Mouse (Mus musculus) liver, embryonic 15.5 days (tissue): ENCODE results near the gene Rnf181. TPM values are rescaled to one million over a fixed set of nuclear protein-coding genes. Genes with fewer than 3 reads are reported as not detected.

ENCODE experiments used
- ATAC-seq: fragments of 200-750 bp; cut with Nextera tagmentation; 2 replicates; pipeline ENCODE4 v1.8.0; 2017; ENCODE audit warnings: moderate number of reproducible peaks, mild to moderate bottlenecking, moderate library complexity; ENCODE audit not compliant: insufficient read depth
- H3K27ac ChIP-seq: fragments of 300-500 bp; sonication (generic); replicated peaks from 2 replicates; pipeline ENCODE4 v1.5.1; 2015; ENCODE audit warnings: mild to moderate bottlenecking, inconsistent platforms
- H3K27me3 ChIP-seq: fragments of 300-500 bp; sonication (generic); 2 replicates; pipeline ENCODE4 v1.6.1; 2015; ENCODE audit warnings: mild to moderate bottlenecking, inconsistent platforms
- H3K36me3 ChIP-seq: fragments of 300-500 bp; sonication (generic); replicated peaks from 2 replicates; pipeline ENCODE4 v1.6.1; 2015; ENCODE audit warnings: moderate library complexity, mild to moderate bottlenecking, inconsistent platforms
- H3K4me1 ChIP-seq: fragments of 300-500 bp; sonication (generic); replicated peaks from 2 replicates; pipeline ENCODE4 v1.6.1; 2015; ENCODE audit warnings: inconsistent platforms
- H3K4me2 ChIP-seq: fragments of 300-500 bp; sonication (generic); 2 replicates; pipeline ENCODE4 v1.6.1; 2015; ENCODE audit warnings: moderate library complexity, mild to moderate bottlenecking, inconsistent platforms
- H3K4me3 ChIP-seq: fragments of 300-500 bp; sonication (generic); replicated peaks from 2 replicates; pipeline ENCODE4 v1.5.1; 2015; ENCODE audit warnings: mild to moderate bottlenecking, inconsistent platforms
- H3K9ac ChIP-seq: fragments of 300-500 bp; sonication (generic); 2 replicates; pipeline ENCODE4 v1.6.1; 2015; ENCODE audit warnings: moderate library complexity, mild to moderate bottlenecking, inconsistent platforms
- H3K9me3 ChIP-seq: fragments of 300-500 bp; sonication (generic); replicated peaks from 2 replicates; pipeline ENCODE4 v1.6.1; 2016; ENCODE audit warnings: inconsistent platforms
- WGBS: fragments of 180-500 bp; shearing (Covaris S2); methylation state at CpG from one replicate; pipeline ENCODE4 v1.1.7; 2015; ENCODE audit warnings: mixed read lengths; ENCODE audit not compliant: insufficient replicate concordance; 5-methylcytosine and 5-hydroxymethylcytosine counted together
- polyA plus RNA-seq: library from polyadenylated mRNA; unstranded; fragments of >200 nt; fragmentation: Nextera tagmentation; extraction: Ambion mirVana; gene quantifications from 2 replicates; pipeline ENCODE4 v1.2.1, GENCODE M21; 2015

Rnf181 gene
- polyA plus RNA-seq, 1 experiment from 2014 or later = 82.5 TPM

DNA sequence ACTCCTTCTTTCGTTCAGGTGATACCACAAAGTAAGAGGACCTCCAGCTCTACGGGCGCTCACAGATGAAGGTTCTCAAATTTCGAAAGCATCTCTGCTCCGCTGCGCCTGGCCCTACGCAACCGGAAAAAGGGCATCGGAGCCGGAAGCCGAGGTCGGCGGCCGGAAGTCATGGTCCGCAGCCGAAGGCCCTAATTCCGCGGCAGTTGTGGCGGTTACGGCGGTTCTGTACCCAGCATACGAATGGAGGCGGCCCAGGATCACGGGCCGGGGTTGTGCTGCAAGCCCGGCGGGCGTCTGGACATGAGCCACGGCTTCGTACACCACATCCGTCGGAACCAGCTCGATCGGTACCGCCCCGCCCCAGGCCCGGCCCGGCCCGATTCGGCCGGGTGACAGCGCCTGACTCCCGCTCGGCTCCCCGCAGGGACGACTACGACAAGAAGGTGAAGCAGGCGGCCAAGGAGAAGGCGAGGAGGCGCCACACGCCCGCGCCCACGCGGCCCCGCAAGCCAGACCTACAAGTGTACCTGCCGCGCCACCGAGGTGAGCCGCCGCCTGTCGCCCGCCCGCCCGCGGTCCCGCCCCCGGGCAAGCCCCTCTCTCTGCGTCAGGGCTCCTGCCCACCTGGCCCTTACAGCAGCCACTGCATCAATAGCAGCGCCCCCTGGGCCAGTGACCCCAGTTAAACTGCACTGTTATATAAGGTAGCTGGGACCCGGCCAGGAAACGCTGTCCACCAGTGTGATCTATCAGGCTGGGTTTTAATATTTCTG lies 19.4 kb downstream of the Rnf181 start, which contains the start of gene 0610030E20Rik:
0610030E20Rik (plus strand) TSS at position 152 of the 776 bp plus-strand sequence.
- Histone ChIP-seq H3K36me3 (peaks cover 37% of the 10 kb centered on the region), H3K4me2 (peak within 1 kb of the TSS; percentile 94), H3K4me3 (peak within 1 kb of the TSS; percentile 93), H3K27ac (peak within 1 kb of the TSS; percentile 93), H3K9ac (peak within 1 kb of the TSS; percentile 99), H3K9me3 (no peaks in the 10 kb centered on the region), H3K27me3 (no peaks in the 10 kb centered on the region), H3K4me1 (peaks cover 83% of the 10 kb centered on the region)
- ATAC-seq = peak; percentile 57
- WGBS = under 1% methylated on average over 68 of the region's 72 CpGs

DNA sequence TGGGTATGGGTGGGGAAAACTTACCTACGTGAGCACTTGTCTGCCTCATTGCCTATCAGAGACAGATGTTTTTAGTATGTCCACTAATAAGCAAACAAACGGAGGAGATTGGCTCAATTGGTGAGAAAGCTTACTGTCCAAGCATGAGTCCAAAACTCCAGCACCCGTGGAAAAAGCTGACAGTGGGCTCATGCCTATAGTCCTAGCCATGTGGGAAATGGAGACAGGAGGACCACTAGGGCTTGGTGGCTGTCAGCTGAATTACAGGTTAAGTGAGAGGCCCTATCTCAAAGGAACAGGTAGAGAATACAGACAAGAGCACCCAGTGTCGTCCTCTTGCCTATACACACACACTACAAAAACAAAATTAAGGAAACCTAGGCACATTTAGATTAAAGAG lies 20.5 kb downstream of the Rnf181 start:
- ATAC-seq = no peak
- Histone ChIP-seq H3K27ac (peak overlapping the region; percentile 93), H3K27me3 (no peaks in the 10 kb centered on the region), H3K9ac (peak overlapping the region; percentile 99; the same call in 1 of the 2 replicates), H3K4me3 (peak overlapping the region; percentile 93; the same call in 1 of the 2 replicates), H3K4me2 (peak overlapping the region; percentile 94), H3K9me3 (no peaks in the 10 kb centered on the region), H3K4me1 (peaks cover 81% of the 10 kb centered on the region), H3K36me3 (peaks cover 46% of the 10 kb centered on the region)
- 59% methylated on average over 4 of the region's 4 CpGs for WGBS

DNA sequence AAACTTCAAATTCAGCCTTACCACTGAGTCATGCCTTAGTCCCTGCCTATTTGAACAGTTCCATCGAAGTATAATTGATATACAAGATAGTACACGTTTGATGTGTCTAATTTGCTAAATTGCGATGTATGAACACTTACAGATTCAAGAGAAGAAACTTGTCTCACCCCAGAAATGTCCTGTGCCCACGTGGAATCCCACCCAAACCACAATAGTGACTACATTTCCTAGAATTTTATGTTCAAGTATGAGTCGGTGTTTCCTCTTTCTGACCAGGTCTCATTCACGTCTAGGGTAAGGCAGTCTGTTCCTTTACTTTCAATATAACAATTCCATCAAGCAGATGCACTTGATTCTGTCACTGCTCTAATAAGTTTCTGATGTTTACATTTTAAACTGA lies 21.1 kb downstream of the Rnf181 start:
- H3K4me2 ChIP-seq = peak overlapping the region; percentile 94
- H3K27me3 ChIP-seq = no peaks in the 10 kb centered on the region
- H3K4me1 ChIP-seq = peaks cover 80% of the 10 kb centered on the region
- WGBS = 13% methylated on average over 6 of the region's 6 CpGs
- peak overlapping the region; percentile 93 for H3K9ac ChIP-seq
- H3K4me3 ChIP-seq = peak overlapping the region; percentile 93
- peak overlapping the region; percentile 93 for H3K27ac ChIP-seq
- no peak for ATAC-seq
- H3K9me3 ChIP-seq = no peaks in the 10 kb centered on the region
- peaks cover 46% of the 10 kb centered on the region for H3K36me3 ChIP-seq

DNA sequence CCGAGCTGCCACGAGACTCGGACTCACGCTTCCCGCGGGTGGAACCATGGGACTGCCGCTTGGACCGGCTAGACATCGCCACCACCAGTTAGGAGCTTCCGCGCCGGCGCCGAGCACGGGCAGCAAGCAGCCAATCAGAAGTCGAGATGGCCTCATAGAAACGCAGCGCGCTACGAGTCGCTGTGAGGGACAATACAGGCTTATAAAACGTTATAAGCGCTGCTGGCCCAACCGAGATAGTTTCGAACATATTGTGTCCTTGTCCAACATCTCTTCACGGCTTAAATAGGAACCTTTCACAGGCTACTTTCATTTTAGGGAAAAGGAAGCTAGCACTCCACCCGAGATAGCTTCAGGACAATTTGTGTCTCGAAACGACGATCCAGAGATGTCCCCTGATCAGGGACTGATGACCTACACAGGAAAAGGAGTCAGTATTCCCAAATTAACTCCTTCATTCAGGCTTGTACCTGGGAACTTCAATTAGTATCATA lies 21.6 kb downstream of the Rnf181 start, which contains the start of gene Usp39:
Usp39 (minus strand) TSS at position 111 of the 494 bp plus-strand sequence.
- Histone ChIP-seq H3K4me1 (peaks cover 78% of the 10 kb centered on the region), H3K4me2 (peak within 1 kb of the TSS; percentile 94), H3K9me3 (no peaks in the 10 kb centered on the region), H3K4me3 (peak within 1 kb of the TSS; percentile 93), H3K27me3 (no peaks in the 10 kb centered on the region), H3K9ac (peak within 1 kb of the TSS; percentile 93), H3K36me3 (peaks cover 44% of the 10 kb centered on the region), H3K27ac (peak within 1 kb of the TSS; percentile 93)
- peak; percentile 83 for ATAC-seq
- WGBS = under 1% methylated on average over 30 of the region's 30 CpGs

DNA sequence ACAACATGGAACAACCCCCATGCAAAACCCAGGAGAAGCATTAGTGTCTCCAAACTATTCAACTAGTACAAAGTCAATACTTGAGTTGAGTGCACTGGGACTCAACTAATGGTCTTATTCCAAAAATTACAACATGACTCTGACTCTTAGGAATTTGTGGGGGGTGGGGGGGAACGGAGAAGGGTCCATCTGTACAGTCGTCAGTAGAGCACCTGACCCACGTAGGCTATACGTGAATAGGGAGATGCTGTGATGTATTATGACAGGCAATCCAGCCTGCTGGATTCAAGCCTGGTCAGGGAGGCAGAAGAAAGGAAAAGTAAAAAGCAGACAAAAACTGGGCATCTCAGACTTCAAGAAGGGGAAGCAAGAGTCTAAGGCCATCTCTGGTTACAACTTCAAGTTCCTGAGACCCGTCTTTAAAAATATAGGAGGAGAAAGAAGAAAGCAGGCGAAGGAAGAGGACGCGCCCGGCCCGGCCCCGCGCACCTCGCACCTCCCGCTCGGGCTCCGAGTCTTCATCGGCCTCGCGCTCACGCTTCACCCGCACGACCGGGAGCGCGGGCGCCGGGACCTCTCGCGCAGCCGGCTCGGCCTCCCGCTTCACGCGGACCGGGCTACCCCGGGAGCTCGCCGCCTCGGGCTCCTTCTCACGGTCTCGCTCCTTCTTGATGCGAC lies 22.2 kb downstream of the Rnf181 start:
- peak overlapping the region; percentile 94 for H3K4me2 ChIP-seq
- ATAC-seq = peak; percentile 66
- under 1% methylated on average over 42 of the region's 42 CpGs for WGBS
- peak overlapping the region; percentile 93 for H3K4me3 ChIP-seq
- H3K9me3 ChIP-seq = no peaks in the 10 kb centered on the region
- peaks cover 44% of the 10 kb centered on the region for H3K36me3 ChIP-seq
- H3K9ac ChIP-seq = peak overlapping the region; percentile 93
- H3K27me3 ChIP-seq = no peaks in the 10 kb centered on the region
- H3K27ac ChIP-seq = peak overlapping the region; percentile 93
- H3K4me1 ChIP-seq = peaks cover 76% of the 10 kb centered on the region

DNA sequence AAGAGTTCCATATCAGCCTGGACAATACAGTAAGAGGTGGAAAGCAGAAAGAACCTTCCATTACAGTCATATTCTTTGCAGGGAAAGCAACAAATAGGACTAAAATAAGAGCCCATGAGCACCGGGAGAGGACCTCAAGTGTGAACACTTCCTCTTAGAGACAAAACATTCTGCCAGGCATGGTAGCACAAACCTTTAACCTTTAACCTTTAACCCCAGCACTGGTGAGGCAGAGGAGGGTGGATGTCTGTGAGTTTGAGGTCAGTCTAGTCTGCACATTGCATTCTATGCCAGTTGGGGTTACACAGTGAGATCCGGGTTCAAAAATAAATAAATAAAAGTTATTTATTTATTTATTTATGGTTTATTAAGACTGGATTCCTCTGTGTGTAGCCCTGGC lies 26.3 kb downstream of the Rnf181 start:
- 65% methylated on average over 2 of the region's 2 CpGs for WGBS
- H3K27me3 ChIP-seq = no peaks in the 10 kb centered on the region
- H3K4me2 ChIP-seq = no peak overlapping the region
- no peak overlapping the region for H3K27ac ChIP-seq
- no peak overlapping the region for H3K9ac ChIP-seq
- no peaks in the 10 kb centered on the region for H3K9me3 ChIP-seq
- peaks cover 70% of the 10 kb centered on the region for H3K36me3 ChIP-seq
- H3K4me1 ChIP-seq = peaks cover 41% of the 10 kb centered on the region
- no peak overlapping the region for H3K4me3 ChIP-seq
- ATAC-seq = no peak

DNA sequence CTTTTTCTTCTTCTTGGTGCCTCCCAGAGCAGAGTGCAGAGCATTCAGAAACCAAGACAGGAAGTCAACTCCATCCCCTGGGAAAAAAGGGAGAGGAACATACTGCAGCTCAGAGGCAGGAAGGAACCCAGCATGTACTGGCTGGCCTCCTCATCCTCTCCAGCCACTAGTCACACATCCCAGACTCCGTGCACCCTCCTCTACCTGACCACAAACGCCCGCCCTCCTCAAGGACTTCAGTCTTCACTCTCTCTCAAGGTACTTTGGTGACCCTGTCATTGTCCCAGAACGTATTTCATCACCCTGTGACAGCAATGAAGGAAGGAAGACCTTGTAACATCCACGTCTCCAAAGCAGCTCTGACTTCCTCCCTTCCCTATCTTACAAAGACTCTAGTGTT lies 33.6 kb downstream of the Rnf181 start:
- 69% methylated on average over 5 of the region's 5 CpGs for WGBS
- H3K27ac ChIP-seq = no peak overlapping the region

DNA sequence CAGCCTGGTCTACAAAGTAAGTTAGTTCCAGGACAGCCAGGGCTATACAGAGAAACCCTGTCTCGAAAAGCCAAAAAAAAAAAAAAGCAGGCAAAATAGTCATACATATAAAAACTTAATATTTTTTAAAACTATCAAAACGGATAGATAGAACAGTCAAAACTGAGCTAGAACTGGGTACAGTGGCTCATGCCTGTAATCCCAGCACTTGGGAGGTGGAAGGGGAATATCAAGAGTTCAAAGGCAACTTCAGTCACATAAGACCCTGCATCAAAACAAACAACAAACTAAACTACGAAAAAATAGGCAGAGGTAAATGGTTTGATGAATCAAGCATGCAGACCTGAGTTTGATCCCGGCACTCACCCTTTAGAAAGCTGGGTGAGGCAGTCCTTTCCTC lies 36.6 kb downstream of the Rnf181 start:
- H3K4me3 ChIP-seq = no peak overlapping the region
- H3K27ac ChIP-seq = no peak overlapping the region
- no peak overlapping the region for H3K9ac ChIP-seq
- no peaks in the 10 kb centered on the region for H3K9me3 ChIP-seq
- no peaks in the 10 kb centered on the region for H3K27me3 ChIP-seq
- no peak for ATAC-seq
- peaks cover 4% of the 10 kb centered on the region for H3K4me1 ChIP-seq
- H3K36me3 ChIP-seq = peaks cover 100% of the 10 kb centered on the region
- H3K4me2 ChIP-seq = no peak overlapping the region
- WGBS = 77% methylated on average over 4 of the region's 4 CpGs

More for the DNA sequence above, 33.6 kb downstream of the Rnf181 start:
- Histone ChIP-seq H3K36me3 (peaks cover 100% of the 10 kb centered on the region), H3K27me3 (no peaks in the 10 kb centered on the region), H3K4me1 (peaks cover 4% of the 10 kb centered on the region; the same call in 1 of the 2 replicates), H3K9ac (no peak overlapping the region), H3K9me3 (no peaks in the 10 kb centered on the region), H3K4me2 (no peak overlapping the region), H3K4me3 (no peak overlapping the region)
- no peak for ATAC-seq

DNA sequence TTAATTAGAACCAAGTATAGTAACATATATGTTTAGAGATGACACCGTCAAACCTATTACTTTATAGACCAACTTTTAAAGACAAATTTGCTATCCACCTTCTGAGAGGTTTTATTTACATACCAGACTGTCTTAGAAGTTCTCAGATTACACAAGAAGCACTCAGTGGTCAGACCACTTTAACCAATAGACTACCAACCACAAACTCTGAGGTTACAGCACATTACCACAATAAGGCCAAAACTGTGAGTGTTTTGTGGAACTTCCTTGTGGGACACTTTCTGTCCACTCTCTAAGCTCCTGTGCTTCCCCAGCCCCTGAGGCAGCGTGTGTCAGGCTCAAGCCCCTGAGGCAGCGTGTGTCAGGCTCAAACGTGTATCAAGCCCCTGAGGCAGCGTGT lies 37.7 kb downstream of the Rnf181 start:
- H3K4me3 ChIP-seq = no peak overlapping the region
- no peak overlapping the region for H3K9ac ChIP-seq
- WGBS = 85% methylated on average over 5 of the region's 5 CpGs
- no peak overlapping the region for H3K27ac ChIP-seq
- no peak overlapping the region for H3K4me2 ChIP-seq
- H3K4me1 ChIP-seq = peaks cover 12% of the 10 kb centered on the region
- no peak for ATAC-seq
- H3K27me3 ChIP-seq = no peaks in the 10 kb centered on the region
- H3K9me3 ChIP-seq = no peaks in the 10 kb centered on the region
- peaks cover 100% of the 10 kb centered on the region for H3K36me3 ChIP-seq

DNA sequence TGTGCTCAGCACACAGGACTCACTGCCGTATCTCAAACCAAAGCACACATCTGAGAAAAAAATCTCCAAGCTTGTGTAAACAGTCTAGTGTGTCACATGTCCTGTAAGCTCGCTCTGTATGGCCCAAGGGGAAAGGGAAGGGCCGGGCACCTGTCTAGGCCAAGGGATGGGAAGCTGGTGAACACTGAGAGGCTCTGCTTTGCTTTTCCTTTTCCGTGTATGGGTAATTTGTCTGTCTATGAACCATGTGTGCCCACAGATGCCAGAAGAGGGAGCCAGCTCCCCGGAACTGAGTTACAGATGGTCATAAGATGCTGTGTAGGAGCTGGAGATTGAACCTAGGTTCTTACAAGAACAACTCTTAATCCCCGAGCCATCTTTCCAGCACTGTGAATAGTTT lies 40.5 kb downstream of the Rnf181 start:
- no peak overlapping the region for H3K9ac ChIP-seq
- 0 out of 2 replicates have a peak overlapping the region, but pooled peaks have one; percentile 16 for H3K27ac ChIP-seq
- H3K4me2 ChIP-seq = no peak overlapping the region
- no peak for ATAC-seq
- peaks cover 100% of the 10 kb centered on the region for H3K36me3 ChIP-seq
- peaks cover 21% of the 10 kb centered on the region for H3K4me1 ChIP-seq
- no peak overlapping the region for H3K4me3 ChIP-seq
- no peaks in the 10 kb centered on the region for H3K27me3 ChIP-seq
- WGBS = 61% methylated on average over 6 of the region's 6 CpGs
- no peaks in the 10 kb centered on the region for H3K9me3 ChIP-seq
